10 mouse cellular contexts compared by ENCODE assay signal in the genomic region with DNA sequence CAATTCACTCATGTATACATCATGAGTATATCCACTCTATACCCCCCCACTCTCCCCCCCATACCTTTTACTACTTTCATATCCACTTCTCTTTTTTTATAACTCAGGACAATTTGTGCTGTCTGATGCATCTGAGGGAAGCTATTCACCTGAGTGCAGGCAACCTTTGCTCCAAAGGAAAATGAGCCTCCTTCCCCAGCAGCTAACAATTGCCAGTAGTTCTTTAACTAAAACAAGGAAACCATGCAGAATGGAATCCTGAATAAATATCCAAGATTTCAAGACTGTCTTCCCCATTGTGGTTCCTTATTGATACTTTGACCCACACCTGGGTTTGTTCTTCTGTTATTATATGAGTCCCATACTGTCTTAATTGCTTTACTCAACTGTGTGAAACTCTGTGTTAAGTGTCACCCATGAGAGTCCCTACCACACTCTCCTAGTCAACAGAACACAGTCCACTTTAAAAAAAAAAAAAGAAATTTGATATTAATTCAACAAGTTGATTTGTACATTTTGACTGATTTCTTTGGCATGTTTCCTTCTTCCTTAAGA.
"Had no signal": no experiment of that assay in that cellular context is flagged by ENCODE, and none has a peak within 500 bp of the region (broad histone marks: within the 10 kb centered on the region; RNA-seq: fewer than 3 reads in every experiment).

No protein-coding gene starts in this region.

- H3K4me1 ChIP-seq: kidney, embryonic 15.5 days; liver, embryonic 13.5 days had no signal

- H3K9ac ChIP-seq: kidney, embryonic 15.5 days; liver, embryonic 13.5 days had no signal

- H3K4me3 ChIP-seq: kidney, embryonic 15.5 days; liver, embryonic 13.5 days had no signal

- DNase-seq: liver, embryonic 13.5 days; lung, adult 2 months; lung, postnatal 14 days; lung, postnatal 4 days; midbrain, embryonic 14.5 days; thymus, adult 18-20 months; thymus, postnatal 36 days had no signal

- H3K4me2 ChIP-seq: kidney, embryonic 15.5 days; liver, embryonic 13.5 days; midbrain, embryonic 11.5 days had no signal

- H3K9me3 ChIP-seq: kidney, embryonic 15.5 days; liver, embryonic 13.5 days had no signal

- H3K27me3 ChIP-seq: kidney, embryonic 15.5 days; liver, embryonic 13.5 days had no signal

- H3K36me3 ChIP-seq: kidney, embryonic 15.5 days; liver, embryonic 13.5 days had no signal

- H3K27ac ChIP-seq: kidney, embryonic 15.5 days; liver, embryonic 13.5 days; stomach, postnatal 0 days had no signal
